Mouse (Mus musculus): Measurements from ENCODE around the gene Rab11fip3. TPM values are rescaled to one million over a fixed set of nuclear protein-coding genes. Genes with fewer than 3 reads are reported as not detected.
A peak's percentile ranks its signal among the peaks of the same experiment; 100 is the strongest.

The Rab11fip3 gene
- total RNA-seq, 2 experiments from 2014 or later: 0.70 to 1.3 TPM

GRCm38 (mm10) chr17:26089905-26090632, 20.7 kb upstream of the Rab11fip3 start, which contains the start of gene Decr2:
TSS of gene Decr2 (minus strand) at chr17:26090337.
- peak; percentile 90 for ATAC-seq (ENCODE audit: poor library complexity, severe bottlenecking)

GRCm38 (mm10) chr17:26087059-26087564, 17.8 kb upstream of the Rab11fip3 start:
- ATAC-seq (ENCODE audit: poor library complexity, severe bottlenecking): no peak

GRCm38 (mm10) chr17:26080867-26081266, 11.5 kb upstream of the Rab11fip3 start:
- ATAC-seq (ENCODE audit: poor library complexity, severe bottlenecking): no peak

- no peak for ATAC-seq (ENCODE audit: poor library complexity, severe bottlenecking)
Measured at GRCm38 (mm10) chr17:26078851-26079250, 9.5 kb upstream of the Rab11fip3 start.

GRCm38 (mm10) chr17:26075246-26075645, 5.9 kb upstream of the Rab11fip3 start:
- ATAC-seq (ENCODE audit: poor library complexity, severe bottlenecking): no peak

- no peak for ATAC-seq (ENCODE audit: poor library complexity, severe bottlenecking)
Measured at GRCm38 (mm10) chr17:26070136-26070535, 781 bp upstream of the Rab11fip3 start.

- ATAC-seq (ENCODE audit: poor library complexity, severe bottlenecking): 0 out of 2 replicates have a peak, but pooled peaks have one; percentile 14
Measured at GRCm38 (mm10) chr17:26068024-26068830, 1.1 kb downstream of the Rab11fip3 start.

GRCm38 (mm10) chr17:26066488-26067020, 2.8 kb downstream of the Rab11fip3 start:
- ATAC-seq (ENCODE audit: poor library complexity, severe bottlenecking): no peak

- no peak for ATAC-seq (ENCODE audit: poor library complexity, severe bottlenecking)
Measured at GRCm38 (mm10) chr17:26064916-26065315, 4.4 kb downstream of the Rab11fip3 start.

- no peak for ATAC-seq (ENCODE audit: poor library complexity, severe bottlenecking)
Measured at GRCm38 (mm10) chr17:26057787-26058567, 11.4 kb downstream of the Rab11fip3 start.

- ATAC-seq (ENCODE audit: poor library complexity, severe bottlenecking): no peak
Measured at GRCm38 (mm10) chr17:26057278-26057677, 12.1 kb downstream of the Rab11fip3 start.

- ATAC-seq (ENCODE audit: poor library complexity, severe bottlenecking): no peak
Measured at GRCm38 (mm10) chr17:26055164-26055563, 14.2 kb downstream of the Rab11fip3 start.

GRCm38 (mm10) chr17:26054133-26054845, 15.1 kb downstream of the Rab11fip3 start:
- ATAC-seq (ENCODE audit: poor library complexity, severe bottlenecking): no peak

- no peak for ATAC-seq (ENCODE audit: poor library complexity, severe bottlenecking)
Measured at GRCm38 (mm10) chr17:26052706-26053105, 16.6 kb downstream of the Rab11fip3 start.

- no peak for ATAC-seq (ENCODE audit: poor library complexity, severe bottlenecking)
Measured at GRCm38 (mm10) chr17:26052074-26052473, 17.3 kb downstream of the Rab11fip3 start.

GRCm38 (mm10) chr17:26048118-26048517, 21.2 kb downstream of the Rab11fip3 start:
- ATAC-seq (ENCODE audit: poor library complexity, severe bottlenecking): no peak

GRCm38 (mm10) chr17:26046253-26046997, 22.9 kb downstream of the Rab11fip3 start:
- no peak for ATAC-seq (ENCODE audit: poor library complexity, severe bottlenecking)

GRCm38 (mm10) chr17:26045285-26045684, 24.1 kb downstream of the Rab11fip3 start:
- no peak for ATAC-seq (ENCODE audit: poor library complexity, severe bottlenecking)

- ATAC-seq (ENCODE audit: poor library complexity, severe bottlenecking): no peak
Measured at GRCm38 (mm10) chr17:26043249-26043636, 26.1 kb downstream of the Rab11fip3 start.
